Mouse (Mus musculus) lung, adult 2 months (tissue): ENCODE measurements around the gene Zfp2.

Experiments
- CTCF ChIP-seq: fragments of 200-500 bp; IDR thresholded peaks from 2 replicates; pipeline ENCODE4 v1.5.1; 2011; ENCODE audit warnings: mild to moderate bottlenecking, low read length, control low read depth; ENCODE audit not compliant: insufficient read depth
- POLR2A ChIP-seq: fragments of 200-500 bp; IDR thresholded peaks from 2 replicates; pipeline ENCODE4 v1.6.1; 2011; ENCODE audit warnings: low read depth, mild to moderate bottlenecking, control low read depth, low read length, borderline replicate concordance; ENCODE audit errors: extremely low read depth

DNA sequence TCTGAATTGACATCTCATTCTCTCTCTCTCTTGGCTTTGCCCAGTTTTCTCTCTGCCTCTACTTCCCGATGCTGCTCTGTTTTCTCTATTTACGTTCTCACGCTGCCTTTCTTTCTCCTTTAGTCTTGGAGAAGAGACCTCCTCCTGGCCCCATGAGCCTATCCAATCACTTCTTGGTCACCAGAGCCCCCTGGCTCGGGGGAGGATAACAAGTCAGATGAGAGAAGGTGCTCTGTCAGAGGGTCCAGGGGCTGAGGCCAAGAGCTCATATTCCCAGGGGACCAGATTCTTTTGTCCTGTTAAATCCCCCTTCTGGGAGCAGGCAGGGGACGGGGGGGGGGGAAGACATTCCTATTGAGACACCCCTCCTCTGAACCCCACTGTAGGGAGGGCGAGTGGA lies 37.7 kb upstream of the Zfp2 start, which contains the start of gene Prop1:
- TF ChIP-seq CTCF (no peak), POLR2A (no peak)
